Comparison of ENCODE assay signal across 25 mouse cellular contexts in the genomic region with DNA sequence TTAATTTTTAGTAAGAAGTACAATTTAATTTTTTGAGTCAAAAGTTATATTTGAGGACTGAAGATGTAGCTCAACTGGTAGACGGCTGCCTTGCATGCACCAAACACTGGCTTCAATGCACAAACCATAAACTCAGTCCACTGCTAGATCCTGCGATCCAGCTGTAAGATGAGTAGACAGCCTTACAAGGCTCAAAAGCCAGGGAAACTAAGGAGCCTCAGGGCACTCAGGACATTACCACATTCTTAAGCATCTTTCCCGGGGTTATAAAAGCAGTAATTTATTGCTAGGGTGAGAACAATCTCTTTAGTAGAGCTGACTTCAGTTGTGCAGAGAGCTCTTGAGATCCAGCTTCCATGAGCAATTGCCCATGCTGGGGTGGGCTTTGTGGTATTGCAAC. TPM values are rescaled to one million over a fixed set of nuclear protein-coding genes. Genes with fewer than 3 reads are reported as not detected.
DNase-seq lines count a peak whose midpoint lies in the region; ATAC-seq and TF ChIP-seq lines count a peak whose summit lies in the region.
"Had no signal": no experiment of that assay in that cellular context is flagged by ENCODE, and none has a peak within 500 bp of the region (broad histone marks: within the 10 kb centered on the region; RNA-seq: fewer than 3 reads in every experiment).

No protein-coding gene starts in this region.

- H3K4me1 ChIP-seq in kidney, embryonic 15.5 days, result 0 out of 2 replicates have a peak, but pooled peaks cover 5% of the 10 kb centered on the region
- no peaks in the 10 kb centered on the region for H3K4me1 ChIP-seq in kidney, postnatal 0 days (replicated peaks; ENCODE audit: insufficient read depth, low read length)
- H3K4me1 ChIP-seq: embryonic facial prominence, embryonic 10.5 days; embryonic facial prominence, embryonic 12.5 days; forebrain, embryonic 13.5 days; forebrain, embryonic 15.5 days had no signal

- H3K4me2 ChIP-seq in kidney, embryonic 15.5 days, result no peak overlapping the region
- H3K4me2 ChIP-seq in kidney, postnatal 0 days (ENCODE audit: low read length), result no peak overlapping the region
- H3K4me2 ChIP-seq: embryonic facial prominence, embryonic 12.5 days; forebrain, embryonic 13.5 days; forebrain, embryonic 15.5 days had no signal

- H3K27ac ChIP-seq in kidney, embryonic 15.5 days, result no peak overlapping the region
- no peak overlapping the region for H3K27ac ChIP-seq in kidney, postnatal 0 days
- H3K27ac ChIP-seq: embryonic facial prominence, embryonic 10.5 days; embryonic facial prominence, embryonic 12.5 days; forebrain, embryonic 13.5 days; forebrain, embryonic 15.5 days had no signal

- no peaks in the 10 kb centered on the region for H3K9me3 ChIP-seq in kidney, embryonic 15.5 days (replicated peaks)
- H3K9me3 ChIP-seq in kidney, postnatal 0 days (replicated peaks; ENCODE audit: low read length), result no peaks in the 10 kb centered on the region
- H3K9me3 ChIP-seq: embryonic facial prominence, embryonic 10.5 days; embryonic facial prominence, embryonic 12.5 days; forebrain, embryonic 13.5 days; forebrain, embryonic 15.5 days had no signal

- H3K4me3 ChIP-seq in kidney, embryonic 15.5 days (replicated peaks), result no peak overlapping the region
- no peak overlapping the region for H3K4me3 ChIP-seq in kidney, postnatal 0 days (replicated peaks; ENCODE audit: low read depth, low read length)
- H3K4me3 ChIP-seq: embryonic facial prominence, embryonic 10.5 days; embryonic facial prominence, embryonic 12.5 days; forebrain, embryonic 13.5 days; forebrain, embryonic 15.5 days had no signal

- 16% methylated on average over 3 of the region's 3 CpGs for WGBS in kidney, embryonic 15.5 days
- 15% methylated on average over 3 of the region's 3 CpGs for WGBS in kidney, postnatal 0 days

- H3K9ac ChIP-seq in kidney, embryonic 15.5 days, result no peak overlapping the region
- no peak overlapping the region for H3K9ac ChIP-seq in kidney, postnatal 0 days (ENCODE audit: low read depth, low read length)
- H3K9ac ChIP-seq: embryonic facial prominence, embryonic 12.5 days; forebrain, embryonic 13.5 days; forebrain, embryonic 15.5 days; forebrain, postnatal 0 days had no signal

- DNase-seq in embryo, embryonic 10.5 days (ENCODE audit: low spot score), result peak; percentile 19
- DNase-seq in embryo, embryonic 10 days (ENCODE audit: low spot score), result no peak
- no peak for DNase-seq in kidney, postnatal 10 days
- peak; percentile 52 for DNase-seq in kidney, postnatal 0 days (ENCODE audit: low spot score)
- no peak for DNase-seq in kidney, adult 8-10 months
- DNase-seq: adrenal gland, adult 8-10 months; adrenal gland, postnatal 14 days; adrenal gland, postnatal 36 days; B cell, adult 2 months; cerebellum, adult 11-12 months; cerebellum, adult 2 months; cerebellum, adult 9-10 months; cerebellum, postnatal 10 days; cerebellum, postnatal 25 days; forebrain, postnatal 0 days had no signal

- H3K36me3 ChIP-seq in kidney, embryonic 15.5 days, result no peaks in the 10 kb centered on the region
- no peaks in the 10 kb centered on the region for H3K36me3 ChIP-seq in kidney, postnatal 0 days (ENCODE audit: insufficient read depth, low read length)
- H3K36me3 ChIP-seq: embryonic facial prominence, embryonic 10.5 days; embryonic facial prominence, embryonic 12.5 days; forebrain, embryonic 15.5 days; G1E had no signal

- no peaks in the 10 kb centered on the region for H3K27me3 ChIP-seq in kidney, embryonic 15.5 days
- no peaks in the 10 kb centered on the region for H3K27me3 ChIP-seq in kidney, postnatal 0 days (ENCODE audit: insufficient read depth, low read length)
- H3K27me3 ChIP-seq: CH12.LX; embryonic facial prominence, embryonic 12.5 days; forebrain, embryonic 13.5 days; forebrain, embryonic 15.5 days; Patski had no signal

- ATAC-seq in kidney, embryonic 15.5 days (replicated peaks; ENCODE audit: low FRiP score), result peak; percentile 79
- no peak for ATAC-seq in kidney, postnatal 0 days (replicated peaks; ENCODE audit: low FRiP score, low read depth)
- ATAC-seq: activated CD4-positive, CD25-positive, alpha-beta regulatory T cell, adult 4 months; CD4-positive, CD25-positive, alpha-beta regulatory T cell, adult 4 months; forebrain, embryonic 13.5 days; forebrain, embryonic 15.5 days; forebrain, postnatal 0 days; Patski had no signal

- TF ChIP-seq CTCF in kidney, postnatal 0 days (IDR thresholded peaks at IDR 0.05; ENCODE audit: low read depth), result no peak

RNA-seq across cellular contexts. Expression of gene Pld5, which starts 35.1 kb away (rescaled TPM):
- polyA plus RNA-seq in kidney, embryonic 15.5 days (2015; fragmentation: Nextera tagmentation; extraction: Ambion mirVana), result 1.9 and 2.5 TPM in 2 replicates
- 0.51 and 0.55 TPM in 2 replicates for polyA plus RNA-seq in kidney, postnatal 0 days (2015; fragmentation: Nextera tagmentation; extraction: Ambion mirVana)
- polyA plus RNA-seq: activated CD4-positive, CD25-positive, alpha-beta regulatory T cell, adult 4 months; CD4-positive, CD25-positive, alpha-beta regulatory T cell, adult 4 months; G1E; Patski had no signal

Comparison
In these comparisons a context has a peak if more than half of its experiments do, and no peak if none do; other contexts are left out.
1. DNase-seq: peak in embryo, embryonic 10.5 days (single experiment) and kidney, postnatal 0 days (single experiment); none in embryo, embryonic 10 days (single experiment), kidney, postnatal 10 days (single experiment) and kidney, adult 8-10 months (0 of 2).